21 mouse cellular contexts compared by ENCODE assay signal in the genomic region with DNA sequence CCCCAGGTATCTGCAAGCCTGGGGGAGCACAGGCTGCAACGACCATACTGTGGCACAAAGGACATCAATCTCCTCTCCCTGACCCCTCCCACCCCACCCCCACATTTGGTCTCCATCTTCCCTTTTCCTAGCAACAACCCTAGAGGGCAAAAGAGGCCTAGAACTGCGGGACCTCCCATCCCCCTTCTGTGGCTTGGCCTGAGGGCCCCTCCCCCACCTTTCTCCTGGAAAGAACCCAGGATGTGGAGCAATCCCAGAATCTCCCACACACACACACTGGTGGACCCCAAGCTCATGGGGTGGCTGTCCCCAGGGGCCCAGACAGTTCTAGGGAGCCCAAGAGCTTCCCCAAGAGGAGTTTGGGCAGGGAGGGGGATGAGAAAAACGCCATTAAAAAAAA. TPM values are rescaled to one million over a fixed set of nuclear protein-coding genes. Genes with fewer than 3 reads are reported as not detected.
DNase-seq lines count a peak whose midpoint lies in the region; ATAC-seq and TF ChIP-seq lines count a peak whose summit lies in the region.
"Had no signal": no experiment of that assay in that cellular context is flagged by ENCODE, and none has a peak within 500 bp of the region (broad histone marks: within the 10 kb centered on the region; RNA-seq: fewer than 3 reads in every experiment).

No protein-coding gene starts in this region.

- H3K4me3 ChIP-seq in G1E (ENCODE audit: low read depth, low read length): no peak overlapping the region; the same call in 1 of the 2 replicates
- no peak overlapping the region for H3K4me3 ChIP-seq in limb, embryonic 10.5 days
- H3K4me3 ChIP-seq: embryonic facial prominence, embryonic 12.5 days; forebrain, embryonic 15.5 days; heart, embryonic 13.5 days; limb, embryonic 15.5 days; liver, embryonic 15.5 days; midbrain, embryonic 13.5 days; neural tube, embryonic 12.5 days had no signal

- ATAC-seq in G1E (ENCODE audit: extremely low read depth, insufficient number of reproducible peaks, low FRiP score, poor library complexity, severe bottlenecking): no peak
- ATAC-seq: forebrain, embryonic 15.5 days; hindbrain, embryonic 16.5 days; intestine, postnatal 0 days; lung, postnatal 0 days; midbrain, embryonic 13.5 days had no signal

- WGBS in limb, embryonic 10.5 days: 12% methylated on average over 3 of the region's 3 CpGs

- H3K27me3 ChIP-seq in G1E (ENCODE audit: insufficient read depth, low read length): peaks cover 13% of the 10 kb centered on the region; the same call in 1 of the 2 replicates
- H3K27me3 ChIP-seq in limb, embryonic 10.5 days (ENCODE audit: low read depth, poor library complexity, severe bottlenecking): peaks cover 34% of the 10 kb centered on the region
- H3K27me3 ChIP-seq: forebrain, embryonic 15.5 days; limb, embryonic 15.5 days had no signal

- H3K36me3 ChIP-seq in G1E (replicated peaks): peaks cover 69% of the 10 kb centered on the region
- peaks cover 50% of the 10 kb centered on the region for H3K36me3 ChIP-seq in limb, embryonic 10.5 days

- H3K9me3 ChIP-seq in G1E (replicated peaks): no peaks in the 10 kb centered on the region
- no peaks in the 10 kb centered on the region for H3K9me3 ChIP-seq in limb, embryonic 10.5 days (replicated peaks)
- H3K9me3 ChIP-seq: embryonic facial prominence, embryonic 12.5 days; forebrain, embryonic 15.5 days; heart, embryonic 13.5 days; limb, embryonic 15.5 days; liver, embryonic 15.5 days; midbrain, embryonic 13.5 days; neural tube, embryonic 12.5 days had no signal

- 0 out of 2 replicates have a peak overlapping the region, but pooled peaks have one; percentile 25 for H3K27ac ChIP-seq in limb, embryonic 10.5 days
- H3K27ac ChIP-seq: forebrain, embryonic 15.5 days; limb, embryonic 15.5 days; liver, embryonic 15.5 days; midbrain, embryonic 13.5 days; neural tube, embryonic 12.5 days had no signal

- no peak for TF ChIP-seq CTCF in G1E (IDR thresholded peaks at IDR 0.05; ENCODE audit: low read depth, low read length)

- DNase-seq in cerebellum, adult 9-11 months: peak; percentile 52
- DNase-seq in cerebellum, adult 18-20 months: no peak
- DNase-seq in heart, postnatal 4 days: peak; percentile 34
- no peak for DNase-seq in heart, adult 18-20 months
- DNase-seq in G1E (ENCODE audit: low spot score): peak; percentile 24
- DNase-seq in limb, embryonic 10.5 days (ENCODE audit: low spot score): no peak
- no peak for DNase-seq in kidney, postnatal 10 days
- DNase-seq: adrenal gland, postnatal 36 days; gastrocnemius, postnatal 36 days; right cerebral cortex, postnatal 4 days; thymus, postnatal 25 days had no signal

- H3K4me1 ChIP-seq in G1E (ENCODE audit: insufficient read depth, low read depth, low read length): peaks cover 52% of the 10 kb centered on the region
- H3K4me1 ChIP-seq in limb, embryonic 10.5 days: peaks cover 44% of the 10 kb centered on the region

RNA-seq across cellular contexts. Expression of gene Cul9, which starts 1.7 kb away (rescaled TPM):
- total RNA-seq in heart, postnatal 4 days (2021): 10 to 100 TPM; 12.0 to 12.6 TPM
- total RNA-seq in heart, adult 18-20 months (2021): 10 to 100 TPM; 23.9 to 25.7 TPM
- total RNA-seq in G1E (2014; fragmentation: Nextera tagmentation) (0.24 and 0.45 TPM in 2 replicates), G1E (2017) (0.76 and 0.81 TPM in 2 replicates)
- polyA plus RNA-seq in G1E (2012): 0.66 and 0.70 TPM in 2 replicates
- polyA plus RNA-seq in limb, embryonic 10.5 days (2016; fragmentation: Nextera tagmentation; extraction: Ambion mirVana): 2.4 and 5.6 TPM in 2 replicates

RNA-seq across cellular contexts. Expression of gene Srf, which starts 8.1 kb away (rescaled TPM):
- total RNA-seq in heart, postnatal 4 days (2021): 100 to 1,000 TPM; 184 to 210 TPM
- 10 to 100 TPM; 88.4 to 93.6 TPM for total RNA-seq in heart, adult 18-20 months (2021)
- 52.7 and 60.3 TPM in 2 replicates for total RNA-seq in G1E (2014; fragmentation: Nextera tagmentation)
- total RNA-seq in G1E (2017): 18.4 and 22.7 TPM in 2 replicates
- polyA plus RNA-seq in G1E (2012): 113 and 114 TPM in 2 replicates
- polyA plus RNA-seq in limb, embryonic 10.5 days (2016; fragmentation: Nextera tagmentation; extraction: Ambion mirVana): 8.3 and 9.0 TPM in 2 replicates

RNA-seq across cellular contexts. Expression of gene Dnph1, which starts 51.4 kb away (rescaled TPM):
- total RNA-seq in heart, postnatal 4 days (2021): 10 to 100 TPM in 1 of 2 experiments, 1 to 10 TPM in 1; 9.5 to 10.2 TPM
- 1 to 10 TPM; 1.2 to 1.5 TPM for total RNA-seq in heart, adult 18-20 months (2021)
- total RNA-seq in G1E (2014; fragmentation: Nextera tagmentation) (26.0 and 29.8 TPM in 2 replicates), G1E (2017) (18.8 and 24.9 TPM in 2 replicates)
- 36.9 and 38.1 TPM in 2 replicates for polyA plus RNA-seq in G1E (2012)
- polyA plus RNA-seq in limb, embryonic 10.5 days (2016; fragmentation: Nextera tagmentation; extraction: Ambion mirVana): 70.1 and 78.6 TPM in 2 replicates

Comparison
In these comparisons a context has a peak if more than half of its experiments do, and no peak if none do; other contexts are left out.
1. DNase-seq: peak in cerebellum, adult 9-11 months (single experiment), heart, postnatal 4 days (single experiment) and G1E (single experiment); none in cerebellum, adult 18-20 months (0 of 2), heart, adult 18-20 months (0 of 2), limb, embryonic 10.5 days (single experiment) and kidney, postnatal 10 days (single experiment).
2. RNA of gene Dnph1, which starts 51.4 kb away (total RNA-seq): 18.8 to 29.8 TPM in G1E and 9.5 to 10.2 TPM in heart, postnatal 4 days; 1.2 to 1.5 TPM in heart, adult 18-20 months; every median in the first group is over 4 times any median in the second.
3. RNA of gene Cul9, which starts 1.7 kb away (total RNA-seq): 23.9 to 25.7 TPM in heart, adult 18-20 months and 12.0 to 12.6 TPM in heart, postnatal 4 days; 0.24 to 0.81 TPM in G1E; every median in the first group is over 4 times any median in the second.